Mouse (Mus musculus) limb, embryonic 12.5 days (tissue): Measurements from ENCODE around the gene Adamts4. TPM values are rescaled to one million over a fixed set of nuclear protein-coding genes. Genes with fewer than 3 reads are reported as not detected.
"Not testable (repeated sequence)": the region's sequence is repeated elsewhere in the genome, so short reads cannot be mapped to it uniquely, and the experiment has no call there.

ENCODE experiments used
- ATAC-seq: fragments of 200-750 bp; cut with Nextera tagmentation; 2 replicates; pipeline ENCODE4 v1.8.0; 2017; ENCODE audit warnings: low read depth, moderate TSS enrichment; ENCODE audit not compliant: insufficient number of reproducible peaks, insufficient read depth, low FRiP score, low TSS enrichment
- H3K27ac ChIP-seq: fragments of 300-500 bp; sonication (generic); 2 replicates; pipeline ENCODE4 v1.5.1; 2016; ENCODE audit warnings: mild to moderate bottlenecking, moderate library complexity
- H3K27me3 ChIP-seq: fragments of 300-500 bp; sonication (generic); 2 replicates; pipeline ENCODE4 v1.6.1; 2016; ENCODE audit warnings: mild to moderate bottlenecking, moderate library complexity
- H3K36me3 ChIP-seq: fragments of 300-500 bp; sonication (generic); 2 replicates; pipeline ENCODE4 v1.6.1; 2016; ENCODE audit warnings: mild to moderate bottlenecking, moderate library complexity
- H3K4me1 ChIP-seq: fragments of 300-500 bp; sonication (generic); replicated peaks from 2 replicates; pipeline ENCODE4 v1.6.1; 2016
- H3K4me2 ChIP-seq: fragments of 300-500 bp; sonication (generic); 2 replicates; pipeline ENCODE4 v1.6.1; 2016; ENCODE audit warnings: mild to moderate bottlenecking, moderate library complexity
- H3K4me3 ChIP-seq: fragments of 300-500 bp; sonication (generic); replicated peaks from 2 replicates; pipeline ENCODE4 v1.5.1; 2016; ENCODE audit warnings: mild to moderate bottlenecking
- H3K9ac ChIP-seq: fragments of 300-500 bp; sonication (generic); replicated peaks from 2 replicates; pipeline ENCODE4 v1.6.1; 2016; ENCODE audit warnings: mild to moderate bottlenecking, moderate library complexity
- H3K9me3 ChIP-seq: fragments of 300-500 bp; sonication (generic); 2 replicates; pipeline ENCODE4 v1.6.1; 2016; ENCODE audit warnings: mild to moderate bottlenecking, moderate library complexity
- WGBS: fragments of 180-500 bp; shearing (Covaris S2); methylation state at CpG from one replicate; pipeline ENCODE4 v1.1.7; 2016; 5-methylcytosine and 5-hydroxymethylcytosine counted together
- polyA plus RNA-seq: library from polyadenylated mRNA; unstranded; fragments of >200 nt; fragmentation: Nextera tagmentation; extraction: Ambion mirVana; gene quantifications from 2 replicates; pipeline ENCODE4 v1.2.1, GENCODE M21; 2016

Gene Adamts4
- polyA plus RNA-seq, 1 experiment from 2014 or later: 10.5 TPM

- ATAC-seq: no peak
- no peak overlapping the region for H3K27ac ChIP-seq
- H3K9ac ChIP-seq: no peak overlapping the region
- no peak overlapping the region for H3K4me3 ChIP-seq
- peaks cover 17% of the 10 kb centered on the region for H3K4me1 ChIP-seq
- H3K4me2 ChIP-seq: no peak overlapping the region
- H3K27me3 ChIP-seq: no peaks in the 10 kb centered on the region
- WGBS: 87% methylated on average over 12 of the region's 12 CpGs
- no peaks in the 10 kb centered on the region for H3K9me3 ChIP-seq
- peaks cover 52% of the 10 kb centered on the region for H3K36me3 ChIP-seq
These were observed 17.2 kb upstream of the Adamts4 start for GRCm38 (mm10) chr1:171232800-171233730.

DNA sequence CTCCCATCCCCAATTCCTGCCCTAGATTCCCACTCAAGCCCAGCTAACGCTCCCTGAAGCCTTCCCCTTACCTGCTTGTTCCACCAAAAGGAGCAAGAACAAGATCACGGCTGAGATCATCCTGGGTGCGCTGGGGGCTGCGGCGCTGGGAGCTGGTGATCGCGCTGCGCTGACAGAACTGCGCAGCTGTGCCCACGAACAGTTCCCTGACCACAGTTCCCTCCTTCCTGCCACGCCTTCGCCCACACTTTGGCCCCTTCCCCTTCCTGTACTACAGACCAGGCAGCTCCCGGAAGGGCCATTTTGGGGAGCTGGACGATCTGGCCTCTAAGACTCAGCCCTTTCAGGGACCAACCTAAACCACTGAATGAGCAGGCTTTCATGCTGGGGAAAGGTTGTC lies 16.1 kb upstream of the Adamts4 start, which contains the start of gene Fcer1g:
Gene Fcer1g (minus strand): TSS at position 240 of the 400 bp plus-strand sequence.
- 92% methylated on average over 14 of the region's 14 CpGs for WGBS
- Histone ChIP-seq H3K27ac (no peak within 1 kb of the TSS), H3K4me1 (peaks cover 17% of the 10 kb centered on the region), H3K36me3 (peaks cover 62% of the 10 kb centered on the region), H3K9ac (no peak within 1 kb of the TSS), H3K4me2 (no peak within 1 kb of the TSS), H3K9me3 (no peaks in the 10 kb centered on the region), H3K27me3 (no peaks in the 10 kb centered on the region), H3K4me3 (no peak within 1 kb of the TSS)
- no peak for ATAC-seq

DNA sequence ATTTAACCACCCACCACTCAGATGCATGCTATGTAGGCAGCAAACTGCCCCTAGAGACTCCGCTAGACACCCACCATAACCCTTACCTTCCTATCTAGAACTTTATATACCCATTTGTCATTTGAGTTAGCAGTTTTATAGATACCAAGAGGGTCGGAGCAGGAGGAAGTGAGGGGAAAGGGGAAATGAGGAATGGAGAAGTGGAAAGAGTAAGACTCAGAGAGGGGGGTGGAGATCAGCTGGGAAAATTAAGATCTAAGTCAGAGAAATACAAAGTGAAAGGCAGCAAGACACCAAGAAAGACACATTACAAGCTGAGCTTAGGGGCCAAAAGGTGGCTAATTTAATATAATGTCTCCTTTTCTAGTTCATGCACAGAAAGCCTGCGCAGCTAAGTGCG lies 15.7 kb upstream of the Adamts4 start:
- H3K36me3 ChIP-seq: peaks cover 66% of the 10 kb centered on the region
- no peak for ATAC-seq
- no peaks in the 10 kb centered on the region for H3K9me3 ChIP-seq
- peaks cover 16% of the 10 kb centered on the region for H3K4me1 ChIP-seq
- 85% methylated on average over 4 of the region's 4 CpGs for whole genome bisulfite sequencing
- no peak overlapping the region for H3K4me2 ChIP-seq
- H3K27ac ChIP-seq: no peak overlapping the region
- no peak overlapping the region for H3K4me3 ChIP-seq
- H3K27me3 ChIP-seq: no peaks in the 10 kb centered on the region
- no peak overlapping the region for H3K9ac ChIP-seq

DNA sequence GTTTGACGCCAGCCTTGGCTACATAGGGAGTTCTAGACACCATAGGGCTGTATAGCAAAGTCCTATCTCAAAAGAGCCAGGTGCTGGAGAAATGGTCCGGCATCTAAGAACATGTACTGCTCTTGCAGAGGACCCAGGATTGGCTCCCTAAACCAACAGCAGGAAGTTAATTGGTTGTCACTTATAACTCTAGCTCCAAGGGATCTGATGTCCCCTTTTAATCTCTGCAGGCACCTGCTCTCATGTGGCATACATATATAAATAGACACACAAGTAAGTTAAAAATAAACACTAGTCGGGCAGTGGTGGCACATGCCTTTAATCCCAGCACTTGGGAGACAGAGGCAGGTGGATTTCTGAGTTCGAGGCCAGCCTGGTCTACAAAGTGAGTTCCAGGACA lies 14.4 kb upstream of the Adamts4 start:
- Histone ChIP-seq H3K36me3 (peaks cover 79% of the 10 kb centered on the region), H3K4me2 (no peak overlapping the region), H3K27me3 (no peaks in the 10 kb centered on the region), H3K27ac (no peak overlapping the region), H3K9ac (no peak overlapping the region), H3K9me3 (no peaks in the 10 kb centered on the region), H3K4me3 (no peak overlapping the region), H3K4me1 (peaks cover 4% of the 10 kb centered on the region)
- no peak for ATAC-seq
- 87% methylated on average over 4 of the region's 4 CpGs for WGBS

DNA sequence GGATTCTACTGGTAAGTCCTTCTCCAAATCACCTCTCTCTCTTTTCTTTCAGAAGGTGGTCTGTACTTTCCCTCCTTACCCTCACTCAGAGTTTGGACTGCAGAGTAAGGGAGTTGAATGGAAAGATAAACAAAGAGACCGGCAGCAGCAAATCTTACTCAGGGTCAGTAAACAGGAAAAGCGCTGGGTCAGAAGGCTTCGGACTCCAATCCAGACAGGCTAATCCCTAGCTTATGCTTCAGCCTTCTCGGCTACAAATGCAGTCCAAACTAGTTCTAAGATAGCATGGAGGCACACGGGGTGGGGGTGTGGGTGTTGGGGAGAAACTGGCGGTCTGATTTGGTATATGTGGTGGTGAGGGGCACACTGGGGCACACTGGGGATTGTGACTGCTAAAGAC lies 12.8 kb upstream of the Adamts4 start:
- H3K27me3 ChIP-seq: no peaks in the 10 kb centered on the region
- H3K4me2 ChIP-seq: no peak overlapping the region
- WGBS: 86% methylated on average over 6 of the region's 6 CpGs
- no peak overlapping the region for H3K9ac ChIP-seq
- H3K4me1 ChIP-seq: no peaks in the 10 kb centered on the region
- no peak overlapping the region for H3K27ac ChIP-seq
- no peak for ATAC-seq
- peaks cover 94% of the 10 kb centered on the region for H3K36me3 ChIP-seq
- no peak overlapping the region for H3K4me3 ChIP-seq
- no peaks in the 10 kb centered on the region for H3K9me3 ChIP-seq

GRCm38 (mm10) chr1:171238463-171238862 lies 11.8 kb upstream of the Adamts4 start:
- no peaks in the 10 kb centered on the region for H3K27me3 ChIP-seq
- 70% methylated on average over 14 of the region's 14 CpGs for WGBS
- no peak overlapping the region for H3K27ac ChIP-seq
- no peak overlapping the region for H3K4me2 ChIP-seq
- ATAC-seq: no peak
- no peaks in the 10 kb centered on the region for H3K4me1 ChIP-seq
- no peaks in the 10 kb centered on the region for H3K9me3 ChIP-seq
- H3K36me3 ChIP-seq: peaks cover 99% of the 10 kb centered on the region
- no peak overlapping the region for H3K9ac ChIP-seq
- H3K4me3 ChIP-seq: no peak overlapping the region

GRCm38 (mm10) chr1:171239992-171240744 lies 10.1 kb upstream of the Adamts4 start:
- Histone ChIP-seq H3K9ac (no peak overlapping the region), H3K36me3 (peaks cover 96% of the 10 kb centered on the region)
- 79% methylated on average over 15 of the region's 15 CpGs for WGBS

DNA sequence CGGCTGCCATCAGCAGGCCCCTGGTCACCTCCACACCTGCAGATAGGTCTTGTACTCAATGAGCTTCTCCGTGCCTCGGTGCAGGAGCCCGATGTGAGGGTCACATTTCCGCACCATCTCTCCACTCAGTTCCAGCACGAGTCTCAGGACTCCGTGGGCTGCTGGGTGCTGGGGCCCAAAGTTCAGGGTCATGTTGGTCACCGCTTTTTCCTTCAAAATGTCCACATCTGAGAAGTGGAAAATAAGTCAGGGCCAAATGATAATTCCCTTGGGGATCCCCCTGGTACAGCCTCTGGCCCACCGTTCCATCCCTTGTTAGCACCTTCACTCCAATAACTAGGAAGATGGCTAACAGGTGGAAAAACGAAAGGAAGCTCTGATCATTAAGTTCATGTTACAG lies 9.3 kb upstream of the Adamts4 start:
- ATAC-seq: no peak
- peaks cover 96% of the 10 kb centered on the region for H3K36me3 ChIP-seq
- no peak overlapping the region for H3K27ac ChIP-seq
- no peaks in the 10 kb centered on the region for H3K27me3 ChIP-seq
- no peak overlapping the region for H3K4me3 ChIP-seq
- 90% methylated on average over 10 of the region's 10 CpGs for WGBS
- H3K4me2 ChIP-seq: no peak overlapping the region
- H3K9me3 ChIP-seq: no peaks in the 10 kb centered on the region
- H3K9ac ChIP-seq: no peak overlapping the region
- H3K4me1 ChIP-seq: peaks cover 6% of the 10 kb centered on the region

More at GRCm38 (mm10) chr1:171239992-171240744, 10.1 kb upstream of the Adamts4 start:
- H3K4me3 ChIP-seq: no peak overlapping the region
- no peaks in the 10 kb centered on the region for H3K27me3 ChIP-seq
- H3K9me3 ChIP-seq: no peaks in the 10 kb centered on the region
- H3K27ac ChIP-seq: no peak overlapping the region
- H3K4me1 ChIP-seq: no peaks in the 10 kb centered on the region
- no peak overlapping the region for H3K4me2 ChIP-seq
- ATAC-seq: no peak

DNA sequence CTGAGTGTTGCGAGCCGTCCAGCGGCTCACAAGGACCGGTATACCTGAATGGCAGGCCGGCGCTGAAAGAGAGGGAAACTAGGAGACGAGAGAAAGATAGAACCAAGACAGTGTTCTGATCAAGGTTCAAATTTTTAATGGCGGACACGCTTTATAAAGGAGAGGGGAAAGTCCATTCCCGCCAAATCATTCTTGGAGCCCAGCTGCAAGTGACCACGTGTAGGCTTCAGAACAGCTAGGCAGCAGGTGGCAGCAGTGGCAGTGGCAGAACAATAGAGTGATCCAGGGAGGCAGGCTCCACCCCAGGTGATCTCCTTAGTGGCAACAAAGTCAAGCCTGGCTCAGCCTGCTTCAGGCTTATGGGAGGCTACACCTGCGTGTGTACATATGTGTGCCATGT lies 8.3 kb upstream of the Adamts4 start:
- 87% methylated on average over 12 of the region's 12 CpGs for WGBS

DNA sequence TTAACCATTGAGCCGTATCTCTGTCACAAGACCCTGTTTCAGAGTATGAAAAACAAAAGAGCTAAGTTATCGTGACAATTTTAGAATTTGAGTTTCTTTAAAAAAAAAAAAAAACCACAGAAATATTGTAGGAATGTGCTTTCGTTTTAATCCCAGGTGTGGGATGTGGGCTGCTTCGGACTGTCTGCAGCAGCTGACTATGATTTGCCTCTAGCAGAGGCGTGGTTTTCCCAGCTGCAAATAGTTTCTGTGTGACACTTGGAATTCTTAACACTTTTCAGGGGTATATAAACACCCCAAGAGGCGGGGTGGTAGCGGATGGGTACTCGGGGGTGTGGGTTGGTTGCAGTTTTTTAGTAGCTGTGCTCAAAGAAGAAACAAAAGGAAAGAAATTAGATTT lies 4.9 kb upstream of the Adamts4 start:
- no peak overlapping the region for H3K9ac ChIP-seq
- no peaks in the 10 kb centered on the region for H3K27me3 ChIP-seq
- H3K9me3 ChIP-seq: no peaks in the 10 kb centered on the region
- peaks cover 51% of the 10 kb centered on the region for H3K36me3 ChIP-seq
- H3K4me3 ChIP-seq: no peak overlapping the region; the same call in 1 of the 2 replicates
- no peak overlapping the region for H3K27ac ChIP-seq
- peaks cover 32% of the 10 kb centered on the region for H3K4me1 ChIP-seq
- 82% methylated on average over 8 of the region's 8 CpGs for WGBS
- ATAC-seq: no peak
- H3K4me2 ChIP-seq: peak overlapping the region; percentile 77

More for the DNA sequence above, 8.3 kb upstream of the Adamts4 start:
- H3K27ac ChIP-seq, H3K4me2 ChIP-seq, ATAC-seq, H3K27me3 ChIP-seq, H3K9me3 ChIP-seq, H3K4me3 ChIP-seq, H3K9ac ChIP-seq: not testable (repeated sequence)
- Histone ChIP-seq H3K4me1 (peaks cover 11% of the 10 kb centered on the region), H3K36me3 (peaks cover 85% of the 10 kb centered on the region)

GRCm38 (mm10) chr1:171246709-171247452 lies 3.3 kb upstream of the Adamts4 start:
- Histone ChIP-seq H3K36me3 (peaks cover 37% of the 10 kb centered on the region), H3K27ac (peak overlapping the region; percentile 88), H3K27me3 (no peaks in the 10 kb centered on the region), H3K4me1 (peaks cover 47% of the 10 kb centered on the region), H3K4me2 (peak overlapping the region; percentile 77), H3K4me3 (peak overlapping the region; percentile 80), H3K9ac (peak overlapping the region; percentile 88), H3K9me3 (no peaks in the 10 kb centered on the region)
- under 1% methylated on average over 41 of the region's 41 CpGs for whole genome bisulfite sequencing
- peak; percentile 89 for ATAC-seq
